ENCODE assay signal across 8 mouse cellular contexts in the genomic region with DNA sequence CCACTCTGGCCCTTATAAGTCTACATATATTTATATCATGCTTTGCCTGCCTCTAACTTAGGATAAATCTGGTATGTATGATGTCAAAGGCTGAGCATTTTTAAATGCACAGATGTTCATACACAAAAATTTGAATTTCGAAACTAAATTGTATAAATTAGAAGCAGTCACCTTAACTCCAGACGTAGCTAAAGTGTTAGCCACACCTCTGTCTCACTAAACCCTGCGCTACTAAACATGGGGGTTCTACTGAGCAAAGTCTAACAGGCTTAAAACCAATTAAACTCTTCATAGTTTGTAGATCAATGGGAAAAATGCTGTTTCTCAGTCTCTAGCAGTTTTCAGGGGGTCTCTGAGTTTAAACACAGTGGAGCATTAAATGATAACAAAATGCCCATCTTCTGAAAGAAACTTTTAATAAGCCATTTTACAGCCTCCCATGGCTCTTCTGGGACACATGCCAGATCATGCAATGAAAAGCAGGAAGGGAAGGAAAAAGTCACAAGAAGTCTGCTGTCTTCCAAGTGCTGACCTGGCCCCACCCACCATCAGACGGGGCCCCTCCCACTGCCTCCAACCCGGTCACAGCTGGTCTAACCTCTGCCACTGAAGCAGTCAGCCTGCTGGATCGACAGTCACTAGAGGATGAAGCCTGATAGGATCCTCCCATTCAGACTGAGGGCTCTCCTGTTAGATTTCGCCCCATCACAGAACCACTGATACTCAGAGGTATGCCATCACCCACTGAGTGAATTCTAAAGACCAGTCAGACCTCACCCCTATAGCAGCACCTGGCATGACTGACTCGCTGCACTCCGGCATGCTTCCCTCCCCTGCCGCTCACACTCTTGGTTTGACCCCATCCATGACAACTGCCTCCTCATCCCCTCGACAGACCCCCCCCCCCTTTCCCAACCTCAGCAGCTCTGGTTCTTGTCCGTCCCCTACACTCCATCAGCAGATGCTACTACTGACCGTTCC. TPM values are rescaled to one million over a fixed set of nuclear protein-coding genes. Genes with fewer than 3 reads are reported as not detected.
DNase-seq lines count a peak whose midpoint lies in the region; ATAC-seq and TF ChIP-seq lines count a peak whose summit lies in the region.

No protein-coding gene starts in this region.

- peaks cover 4% of the 10 kb centered on the region for H3K79me2 ChIP-seq in MEL (ENCODE audit: control insufficient read depth, insufficient read depth, low read length, poor library complexity)

- peak in 1 of 2 experiments; percentile 54; a peak in 2 of 4 replicates for TF ChIP-seq POLR2A in MEL (IDR thresholded peaks at IDR 0.05; ENCODE audit: control insufficient read depth in 1 of 2, insufficient read depth in 1 of 2, low read depth in 1 of 2, low read length in 2 of 2, poor library complexity in 1 of 2)

- 89% methylated on average over 13 of the region's 13 CpGs for WGBS in forebrain, embryonic 12.5 days
- WGBS in forebrain, embryonic 11.5 days = 86% methylated on average over 13 of the region's 13 CpGs
- WGBS in heart, embryonic 16.5 days = 66% methylated on average over 13 of the region's 13 CpGs
- WGBS in limb, embryonic 13.5 days = 75% methylated on average over 13 of the region's 13 CpGs

- no peak for DNase-seq in forebrain, embryonic 11.5 days (ENCODE audit: low spot score)
- peak; percentile 90 for DNase-seq in MEL (ENCODE audit: low read depth, low spot score)
- no peak for DNase-seq in layer of hippocampus, adult 8-10 months (ENCODE audit: low spot score in 2 of 2)
- DNase-seq in right cerebral cortex, postnatal 36 days (ENCODE audit: low spot score in 2 of 2) = no peak

- peaks cover 6% of the 10 kb centered on the region for H3K36me3 ChIP-seq in forebrain, embryonic 12.5 days (replicated peaks)
- H3K36me3 ChIP-seq in forebrain, embryonic 11.5 days (ENCODE audit: control insufficient read depth, insufficient read depth, low read length) = no peaks in the 10 kb centered on the region
- H3K36me3 ChIP-seq in MEL (ENCODE audit: control insufficient read depth in 1 of 2, insufficient read depth in 2 of 2, low read length in 2 of 2) = peaks cover 0 to 25% of the 10 kb centered on the region in 2 experiments; a peak in 3 of 4 replicates
- H3K36me3 ChIP-seq in heart, embryonic 16.5 days (ENCODE audit: control insufficient read depth, insufficient read depth) = peaks cover 6% of the 10 kb centered on the region; the same call in 1 of the 2 replicates
- H3K36me3 ChIP-seq in limb, embryonic 13.5 days = peaks cover 7% of the 10 kb centered on the region

- no peaks in the 10 kb centered on the region for H3K9me3 ChIP-seq in forebrain, embryonic 12.5 days
- H3K9me3 ChIP-seq in forebrain, embryonic 11.5 days (ENCODE audit: control insufficient read depth, low read length) = no peaks in the 10 kb centered on the region
- H3K9me3 ChIP-seq in MEL (replicated peaks; ENCODE audit: insufficient read depth, low read length) = no peaks in the 10 kb centered on the region
- H3K9me3 ChIP-seq in heart, embryonic 16.5 days (replicated peaks; ENCODE audit: control insufficient read depth, low read length) = no peaks in the 10 kb centered on the region
- no peaks in the 10 kb centered on the region for H3K9me3 ChIP-seq in limb, embryonic 13.5 days

- H3K27ac ChIP-seq in forebrain, embryonic 12.5 days = no peak overlapping the region
- H3K27ac ChIP-seq in forebrain, embryonic 11.5 days (ENCODE audit: low read depth, low read length) = no peak overlapping the region
- H3K27ac ChIP-seq in MEL (ENCODE audit: control insufficient read depth, low read depth, low read length) = peak overlapping the region; percentile 97
- H3K27ac ChIP-seq in heart, embryonic 16.5 days (ENCODE audit: low read length) = peak overlapping the region; percentile 61
- H3K27ac ChIP-seq in limb, embryonic 13.5 days = peak overlapping the region; percentile 52; the same call in 1 of the 2 replicates

- ATAC-seq in forebrain, embryonic 12.5 days (ENCODE audit: low FRiP score) = 0 out of 2 replicates have a peak, but pooled peaks have one; percentile 30
- no peak for ATAC-seq in forebrain, embryonic 11.5 days (replicated peaks; ENCODE audit: low FRiP score)
- 0 out of 2 replicates have a peak, but pooled peaks have one; percentile 35 for ATAC-seq in heart, embryonic 16.5 days (replicated peaks; ENCODE audit: extremely low read depth, insufficient read depth, low FRiP score)
- ATAC-seq in limb, embryonic 13.5 days (ENCODE audit: low FRiP score, low read depth) = peak; percentile 49; the same call in 1 of the 2 replicates
- ATAC-seq in cerebellum, adult (ENCODE audit: insufficient number of reproducible peaks, low FRiP score, low TSS enrichment) = no peak

- no peak overlapping the region for H3K9ac ChIP-seq in forebrain, embryonic 12.5 days
- H3K9ac ChIP-seq in forebrain, embryonic 11.5 days (ENCODE audit: low read length) = no peak overlapping the region
- H3K9ac ChIP-seq in MEL (ENCODE audit: control insufficient read depth, low read depth, low read length, poor library complexity, severe bottlenecking) = peak overlapping the region; percentile 59
- H3K9ac ChIP-seq in heart, embryonic 16.5 days (ENCODE audit: low read length) = 0 out of 2 replicates have a peak overlapping the region, but pooled peaks have one; percentile 15
- H3K9ac ChIP-seq in limb, embryonic 13.5 days = no peak overlapping the region

- peak in 1 of 2 experiments; percentile 24; a peak in 1 of 4 replicates for TF ChIP-seq EP300 in MEL (IDR thresholded peaks at IDR 0.05; ENCODE audit: low read depth in 1 of 2, low read length in 2 of 2)

- no peak for TF ChIP-seq RAD21 in MEL (IDR thresholded peaks at IDR 0.05; ENCODE audit: low read depth, low read length)

- H3K27me3 ChIP-seq in forebrain, embryonic 12.5 days = no peaks in the 10 kb centered on the region
- H3K27me3 ChIP-seq in forebrain, embryonic 11.5 days (ENCODE audit: control insufficient read depth, insufficient read depth, low read length) = no peaks in the 10 kb centered on the region
- no peaks in the 10 kb centered on the region for H3K27me3 ChIP-seq in MEL (ENCODE audit: control insufficient read depth in 1 of 2, insufficient read depth in 2 of 2, low read length in 2 of 2)
- no peaks in the 10 kb centered on the region for H3K27me3 ChIP-seq in heart, embryonic 16.5 days (ENCODE audit: control insufficient read depth, insufficient read depth, low read length)
- no peaks in the 10 kb centered on the region for H3K27me3 ChIP-seq in limb, embryonic 13.5 days

- no peak overlapping the region for H3K4me3 ChIP-seq in forebrain, embryonic 12.5 days (replicated peaks)
- H3K4me3 ChIP-seq in forebrain, embryonic 11.5 days (ENCODE audit: low read depth, low read length) = no peak overlapping the region
- peak overlapping the region; percentile 14 to 55 for H3K4me3 ChIP-seq in MEL (ENCODE audit: control insufficient read depth in 1 of 2, insufficient read depth in 1 of 2, low read depth in 2 of 2, low read length in 2 of 2)
- H3K4me3 ChIP-seq in heart, embryonic 16.5 days (ENCODE audit: low read length) = no peak overlapping the region
- no peak overlapping the region for H3K4me3 ChIP-seq in limb, embryonic 13.5 days

- H3K4me2 ChIP-seq in forebrain, embryonic 12.5 days = no peak overlapping the region
- no peak overlapping the region for H3K4me2 ChIP-seq in forebrain, embryonic 11.5 days (ENCODE audit: low read depth, low read length, severe bottlenecking)
- no peak overlapping the region for H3K4me2 ChIP-seq in heart, embryonic 16.5 days (ENCODE audit: low read depth, low read length)
- H3K4me2 ChIP-seq in limb, embryonic 13.5 days (replicated peaks) = no peak overlapping the region

- TF ChIP-seq CTCF in MEL (IDR thresholded peaks at IDR 0.05 in 2 of 3, conservative IDR thresholded peaks at IDR 0.05 in 1 of 3; ENCODE audit: control insufficient read depth in 1 of 3, insufficient read depth in 1 of 3, low read depth in 2 of 3, low read length in 3 of 3, poor library complexity in 1 of 3, severe bottlenecking in 1 of 3) = no peak

- no peaks in the 10 kb centered on the region for H3K4me1 ChIP-seq in forebrain, embryonic 12.5 days
- H3K4me1 ChIP-seq in forebrain, embryonic 11.5 days (replicated peaks; ENCODE audit: control insufficient read depth, insufficient read depth, low read length) = no peaks in the 10 kb centered on the region
- peaks cover 23 to 28% of the 10 kb centered on the region in 2 experiments for H3K4me1 ChIP-seq in MEL (ENCODE audit: control insufficient read depth in 1 of 2, insufficient read depth in 2 of 2, low read length in 2 of 2)
- H3K4me1 ChIP-seq in heart, embryonic 16.5 days (ENCODE audit: control insufficient read depth, insufficient read depth, low read length) = peaks cover 17% of the 10 kb centered on the region
- H3K4me1 ChIP-seq in limb, embryonic 13.5 days = peaks cover 36% of the 10 kb centered on the region

TF ChIP-seq in MEL, 35 proteins besides CTCF, POLR2A, EP300 and RAD21 (continues in another document):
- TF ChIP-seq MAX (IDR thresholded peaks at IDR 0.05; ENCODE audit: low read length) = 0 out of 2 replicates have a peak, but pooled peaks have one; percentile 28
- no peak for TF ChIP-seq HCFC1 (IDR thresholded peaks at IDR 0.05; ENCODE audit: low read depth, low read length)
- no peak for TF ChIP-seq BHLHE40 (IDR thresholded peaks at IDR 0.05; ENCODE audit: borderline replicate concordance, low read depth, low read length)
- TF ChIP-seq MXI1 (IDR thresholded peaks at IDR 0.05; ENCODE audit: low read depth, low read length) = no peak; the same call in 1 of the 2 replicates
- TF ChIP-seq NELFE (IDR thresholded peaks at IDR 0.05; ENCODE audit: low read depth, low read length) = peak; percentile 39
- TF ChIP-seq MEF2A (IDR thresholded peaks at IDR 0.05; ENCODE audit: extremely low read depth, insufficient replicate concordance, low read depth, low read length, poor library complexity, severe bottlenecking) = no peak
- TF ChIP-seq GABPA (IDR thresholded peaks at IDR 0.05; ENCODE audit: low read depth, low read length) = no peak
- no peak for TF ChIP-seq JUND (IDR thresholded peaks at IDR 0.05; ENCODE audit: low read depth, low read length)
- TF ChIP-seq TCF12 (IDR thresholded peaks at IDR 0.05; ENCODE audit: low read depth, low read length) = peak; percentile 55; the same call in 1 of the 2 replicates
- 0 out of 2 replicates have a peak, but pooled peaks have one; percentile 19 for TF ChIP-seq MAFK (IDR thresholded peaks at IDR 0.05; ENCODE audit: borderline replicate concordance, low read depth, low read length)

RNA-seq across cellular contexts. Expression of gene Wdfy3, which starts 23.8 kb away (rescaled TPM):
- 29.7 and 31.7 TPM in 2 replicates for polyA plus RNA-seq in forebrain, embryonic 12.5 days (2016; fragmentation: Nextera tagmentation; extraction: Ambion mirVana)
- polyA plus RNA-seq in forebrain, embryonic 11.5 days (2014; fragmentation: Nextera tagmentation; extraction: Ambion mirVana) = 29.2 and 29.6 TPM in 2 replicates
- total RNA-seq in MEL (2012; rRNA removed) = 8.8 and 10.0 TPM in 2 replicates
- 10 to 100 TPM; 11.9 to 21.3 TPM for polyA plus RNA-seq in MEL (2012; ENCODE audit: insufficient read depth in 1 of 2, insufficient read length in 2 of 2, low read depth in 1 of 2, low replicate concordance in 2 of 2, missing spikeins in 1 of 2)
- polyA plus RNA-seq in heart, embryonic 16.5 days (2015; fragmentation: Nextera tagmentation; extraction: Ambion mirVana) = 8.0 and 9.3 TPM in 2 replicates
- polyA plus RNA-seq in limb, embryonic 13.5 days (2015; fragmentation: Nextera tagmentation; extraction: Ambion mirVana) = 17.7 and 18.6 TPM in 2 replicates
- 100 to 1,000 TPM; 111 to 138 (median 122) TPM for total RNA-seq in layer of hippocampus, adult 8-10 months (2022)

Comparison
In these comparisons a context has a peak if more than half of its experiments do, and no peak if none do; other contexts are left out.
1. ATAC-seq: peak in forebrain, embryonic 12.5 days (single experiment), heart, embryonic 16.5 days (single experiment) and limb, embryonic 13.5 days (single experiment); none in forebrain, embryonic 11.5 days (single experiment) and cerebellum, adult (single experiment).
2. H3K27ac ChIP-seq: peak in MEL (single experiment), heart, embryonic 16.5 days (single experiment) and limb, embryonic 13.5 days (single experiment); none in forebrain, embryonic 12.5 days (single experiment) and forebrain, embryonic 11.5 days (single experiment).
3. H3K4me3 ChIP-seq: peak in MEL (2 of 2); none in forebrain, embryonic 12.5 days (single experiment), forebrain, embryonic 11.5 days (single experiment), heart, embryonic 16.5 days (single experiment) and limb, embryonic 13.5 days (single experiment).
4. H3K9ac ChIP-seq: peak in MEL (single experiment) and heart, embryonic 16.5 days (single experiment); none in forebrain, embryonic 12.5 days (single experiment), forebrain, embryonic 11.5 days (single experiment) and limb, embryonic 13.5 days (single experiment).